Mouse (Mus musculus) midbrain, embryonic 11.5 days (tissue): ENCODE measurements at regions not wholly inside any gene's neighbourhood (a gene's known extent, or its start where the extent isn't known, plus 50 kb on each side); places are given as distances from the start of the nearest gene placed in this dataset.

ENCODE experiments used
- ATAC-seq: fragments of 200-750 bp; cut with Nextera tagmentation; 2 replicates; pipeline ENCODE4 v1.8.0; 2017; ENCODE audit warnings: moderate TSS enrichment, moderate library complexity; ENCODE audit not compliant: low FRiP score
- DNase-seq: peaks from one replicate; pipeline ENCODE4 v3.0.0; 2015; ENCODE audit warnings: low spot score; ENCODE audit errors: missing footprints
- H3K27ac ChIP-seq: fragments of 300-500 bp; sonication (generic); 2 replicates; pipeline ENCODE4 v1.5.1; 2014; ENCODE audit warnings: low read depth, low read length
- H3K27me3 ChIP-seq: fragments of 300-500 bp; sonication (generic); 2 replicates; pipeline ENCODE4 v1.6.1; 2014; ENCODE audit warnings: mild to moderate bottlenecking, low read length, moderate library complexity, mixed read lengths; ENCODE audit not compliant: control insufficient read depth, insufficient read depth
- H3K36me3 ChIP-seq: fragments of 300-500 bp; sonication (generic); 2 replicates; pipeline ENCODE4 v1.6.1; 2014; ENCODE audit warnings: mild to moderate bottlenecking, low read length, moderate library complexity, mixed read lengths; ENCODE audit not compliant: control insufficient read depth, insufficient read depth
- H3K4me1 ChIP-seq: fragments of 300-500 bp; sonication (generic); 2 replicates; pipeline ENCODE4 v1.6.1; 2014; ENCODE audit warnings: low read length; ENCODE audit not compliant: control insufficient read depth, insufficient read depth
- H3K4me2 ChIP-seq: fragments of 300-500 bp; sonication (generic); 2 replicates; pipeline ENCODE4 v1.6.1; 2014; ENCODE audit warnings: mild to moderate bottlenecking, moderate library complexity
- H3K4me3 ChIP-seq: fragments of 300-500 bp; sonication (generic); 2 replicates; pipeline ENCODE4 v1.5.1; 2014; ENCODE audit warnings: low read depth, low read length
- H3K9ac ChIP-seq: fragments of 300-500 bp; sonication (generic); 2 replicates; pipeline ENCODE4 v1.6.1; 2014; ENCODE audit warnings: low read length
- H3K9me3 ChIP-seq: fragments of 300-500 bp; sonication (generic); 2 replicates; pipeline ENCODE4 v1.6.1; 2016; ENCODE audit warnings: low read length; ENCODE audit not compliant: control insufficient read depth
- WGBS: fragments of 180-500 bp; shearing (Covaris S2); extraction: QIAGEN DNeasy Blood & Tissue Kit; methylation state at CpG from one replicate; pipeline ENCODE4 v1.1.7; 2014; 5-methylcytosine and 5-hydroxymethylcytosine counted together

DNA sequence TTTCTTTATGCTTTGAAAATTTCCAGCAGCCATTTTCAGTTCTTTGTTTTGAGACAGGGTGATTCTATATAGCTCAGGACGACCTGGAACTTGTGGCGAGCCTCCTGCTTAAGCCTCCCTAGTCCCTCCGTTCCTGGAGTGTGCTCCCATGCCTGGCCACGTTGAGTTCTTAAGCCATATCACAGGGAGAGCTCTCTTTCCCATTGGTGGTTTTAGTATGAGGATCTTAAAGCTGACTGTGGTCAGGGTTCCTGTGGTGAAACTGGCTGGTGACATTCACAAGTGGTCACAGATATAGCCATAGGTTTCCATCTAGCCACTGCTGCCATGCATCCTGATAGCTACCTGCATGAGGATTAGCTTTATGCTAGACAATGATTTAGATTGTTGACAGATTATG, 109.1 kb upstream of the Gm5148 start:
- no peak overlapping the region for H3K4me3 ChIP-seq
- no peaks in the 10 kb centered on the region for H3K9me3 ChIP-seq
- H3K36me3 ChIP-seq = no peaks in the 10 kb centered on the region
- 78% methylated on average over 4 of the region's 4 CpGs for WGBS
- no peak for DNase-seq
- no peaks in the 10 kb centered on the region for H3K27me3 ChIP-seq
- H3K9ac ChIP-seq = no peak overlapping the region
- H3K27ac ChIP-seq = no peak overlapping the region
- ATAC-seq = no peak
- H3K4me1 ChIP-seq = no peaks in the 10 kb centered on the region
- H3K4me2 ChIP-seq = no peak overlapping the region

DNA sequence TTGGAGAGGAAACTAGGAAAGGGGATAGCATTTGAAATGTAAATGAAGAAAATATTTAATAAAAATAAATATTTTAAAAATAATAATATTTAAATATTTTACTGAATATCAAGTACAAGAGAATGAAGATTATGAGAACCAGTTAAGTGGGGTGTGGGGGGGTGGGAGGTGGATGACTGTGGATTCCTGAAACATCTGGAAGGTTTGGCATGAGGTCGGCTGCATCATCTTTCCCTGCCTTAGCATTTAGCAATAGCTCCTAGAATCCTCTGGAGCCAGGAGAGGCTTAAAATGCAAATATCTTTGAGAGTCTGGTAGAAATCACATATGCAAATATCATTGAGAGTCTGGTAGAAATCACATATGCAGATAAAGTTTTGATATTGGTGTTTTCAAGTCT, 103.3 kb upstream of the Gm5148 start:
- ATAC-seq = no peak
- H3K9ac ChIP-seq = no peak overlapping the region
- no peak overlapping the region for H3K27ac ChIP-seq
- H3K4me2 ChIP-seq = no peak overlapping the region
- H3K36me3 ChIP-seq = no peaks in the 10 kb centered on the region
- peak; percentile 37 for DNase-seq
- no peaks in the 10 kb centered on the region for H3K27me3 ChIP-seq
- H3K4me3 ChIP-seq = no peak overlapping the region
- WGBS = 82% methylated on average over 1 of the region's 1 CpGs
- H3K4me1 ChIP-seq = no peaks in the 10 kb centered on the region
- H3K9me3 ChIP-seq = no peaks in the 10 kb centered on the region

DNA sequence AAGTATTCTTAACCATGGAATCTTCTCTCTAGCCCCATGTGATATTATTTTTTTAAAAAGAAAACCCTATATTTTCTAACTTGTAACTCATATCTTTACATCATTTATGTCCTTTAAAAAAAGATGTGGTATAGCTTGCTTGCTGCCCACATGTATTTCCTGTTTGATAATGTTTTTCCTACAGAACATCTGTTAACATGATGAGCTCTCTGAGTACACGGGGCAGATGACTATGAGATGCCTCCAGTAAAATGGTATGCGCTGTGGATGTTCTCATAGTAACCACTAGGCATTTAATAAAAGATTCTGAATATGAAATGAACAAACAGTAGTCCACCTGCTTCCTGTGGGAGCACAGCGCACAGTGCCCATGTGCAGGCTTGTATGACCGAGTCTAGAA, 101.3 kb upstream of the Gm5148 start:
- Histone ChIP-seq H3K9ac (no peak overlapping the region), H3K4me3 (no peak overlapping the region), H3K27me3 (no peaks in the 10 kb centered on the region), H3K27ac (no peak overlapping the region), H3K4me1 (no peaks in the 10 kb centered on the region), H3K4me2 (no peak overlapping the region), H3K9me3 (no peaks in the 10 kb centered on the region), H3K36me3 (no peaks in the 10 kb centered on the region)
- DNase-seq = no peak
- ATAC-seq = no peak
- 96% methylated on average over 4 of the region's 4 CpGs for WGBS

GRCm38 (mm10) chr3:37824681-37825080, 100.4 kb upstream of the Gm5148 start:
- 91% methylated on average over 5 of the region's 5 CpGs for WGBS
- DNase-seq = peak; percentile 53
- Histone ChIP-seq H3K9ac (no peak overlapping the region), H3K4me1 (no peaks in the 10 kb centered on the region), H3K4me3 (no peak overlapping the region), H3K36me3 (no peaks in the 10 kb centered on the region), H3K27ac (no peak overlapping the region), H3K27me3 (no peaks in the 10 kb centered on the region), H3K9me3 (no peaks in the 10 kb centered on the region), H3K4me2 (no peak overlapping the region)
- no peak for ATAC-seq

- Histone ChIP-seq H3K4me2 (no peak overlapping the region), H3K9me3 (no peaks in the 10 kb centered on the region), H3K36me3 (no peaks in the 10 kb centered on the region), H3K4me1 (no peaks in the 10 kb centered on the region), H3K4me3 (no peak overlapping the region), H3K27me3 (no peaks in the 10 kb centered on the region), H3K9ac (no peak overlapping the region), H3K27ac (no peak overlapping the region)
- DNase-seq = peak; percentile 66
- WGBS = 84% methylated on average over 3 of the region's 3 CpGs
- ATAC-seq = no peak
Measured at GRCm38 (mm10) chr3:37819503-37819902, 95.2 kb upstream of the Gm5148 start.

DNA sequence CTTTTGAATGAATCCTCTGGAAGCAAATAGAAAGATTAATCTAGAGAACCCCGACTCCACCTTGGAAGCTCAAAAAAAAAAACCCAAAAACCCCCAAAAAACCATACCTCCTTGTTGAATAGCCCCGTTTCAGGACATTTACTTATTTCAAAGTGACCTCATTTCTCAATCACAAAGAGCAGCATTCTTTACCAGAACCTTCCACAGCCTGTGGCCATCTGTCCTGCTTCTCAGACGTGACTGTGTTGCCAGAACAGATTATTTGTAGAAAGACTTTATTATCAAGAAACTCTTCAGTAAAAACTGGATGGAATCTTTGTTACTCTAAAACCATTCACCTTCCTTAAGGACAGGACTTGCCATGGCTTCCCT, 93.1 kb upstream of the Gm5148 start:
- no peaks in the 10 kb centered on the region for H3K4me1 ChIP-seq
- no peak overlapping the region for H3K9ac ChIP-seq
- no peaks in the 10 kb centered on the region for H3K36me3 ChIP-seq
- ATAC-seq = no peak
- peak; percentile 51 for DNase-seq
- no peak overlapping the region for H3K4me2 ChIP-seq
- no peaks in the 10 kb centered on the region for H3K9me3 ChIP-seq
- H3K27me3 ChIP-seq = no peaks in the 10 kb centered on the region
- H3K27ac ChIP-seq = no peak overlapping the region
- H3K4me3 ChIP-seq = no peak overlapping the region
- WGBS = 71% methylated on average over 3 of the region's 3 CpGs

- Histone ChIP-seq H3K9me3 (no peaks in the 10 kb centered on the region), H3K9ac (no peak overlapping the region), H3K4me2 (no peak overlapping the region), H3K27ac (no peak overlapping the region), H3K27me3 (no peaks in the 10 kb centered on the region), H3K4me3 (no peak overlapping the region), H3K4me1 (no peaks in the 10 kb centered on the region), H3K36me3 (no peaks in the 10 kb centered on the region)
- WGBS = 64% methylated on average over 6 of the region's 6 CpGs
- ATAC-seq = no peak
- peak; percentile 77 for DNase-seq
Measured at GRCm38 (mm10) chr3:37816781-37817433, 92.6 kb upstream of the Gm5148 start.

DNA sequence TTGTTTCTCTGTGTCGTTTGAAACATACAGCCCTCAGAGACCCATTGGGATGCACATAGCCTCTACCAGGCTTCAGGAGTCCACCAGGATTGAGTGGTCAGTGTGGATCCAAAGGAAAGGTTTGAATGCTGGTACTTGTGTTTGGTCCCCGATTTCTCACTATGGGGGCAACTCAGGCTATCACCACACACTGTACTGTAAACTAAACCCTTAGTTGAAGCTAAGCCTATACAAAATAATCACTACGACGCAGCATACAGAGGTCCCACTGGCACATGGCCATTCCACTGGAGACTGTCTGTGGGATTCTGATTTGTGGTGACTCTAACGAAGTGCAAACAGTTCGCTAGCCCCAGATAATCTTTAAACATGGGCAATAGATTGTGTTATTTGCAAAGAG, 91.5 kb upstream of the Gm5148 start:
- Histone ChIP-seq H3K4me2 (no peak overlapping the region), H3K9me3 (no peaks in the 10 kb centered on the region), H3K27me3 (no peaks in the 10 kb centered on the region), H3K4me3 (no peak overlapping the region), H3K9ac (no peak overlapping the region), H3K4me1 (no peaks in the 10 kb centered on the region), H3K36me3 (no peaks in the 10 kb centered on the region), H3K27ac (no peak overlapping the region)
- no peak for ATAC-seq
- peak; percentile 53 for DNase-seq
- 92% methylated on average over 6 of the region's 6 CpGs for WGBS

GRCm38 (mm10) chr3:37812936-37813335, 88.6 kb upstream of the Gm5148 start:
- Histone ChIP-seq H3K4me1 (no peaks in the 10 kb centered on the region), H3K4me2 (no peak overlapping the region), H3K9me3 (no peaks in the 10 kb centered on the region), H3K27me3 (no peaks in the 10 kb centered on the region), H3K9ac (no peak overlapping the region), H3K36me3 (no peaks in the 10 kb centered on the region), H3K4me3 (no peak overlapping the region), H3K27ac (no peak overlapping the region)
- WGBS = 93% methylated on average over 3 of the region's 3 CpGs
- no peak for ATAC-seq
- no peak for DNase-seq
